Mouse (Mus musculus): ENCODE measurements at regions not wholly inside any gene's neighbourhood (a gene's known extent, or its start where the extent isn't known, plus 50 kb on each side); places are given as distances from the start of the nearest gene placed in this dataset.

DNA sequence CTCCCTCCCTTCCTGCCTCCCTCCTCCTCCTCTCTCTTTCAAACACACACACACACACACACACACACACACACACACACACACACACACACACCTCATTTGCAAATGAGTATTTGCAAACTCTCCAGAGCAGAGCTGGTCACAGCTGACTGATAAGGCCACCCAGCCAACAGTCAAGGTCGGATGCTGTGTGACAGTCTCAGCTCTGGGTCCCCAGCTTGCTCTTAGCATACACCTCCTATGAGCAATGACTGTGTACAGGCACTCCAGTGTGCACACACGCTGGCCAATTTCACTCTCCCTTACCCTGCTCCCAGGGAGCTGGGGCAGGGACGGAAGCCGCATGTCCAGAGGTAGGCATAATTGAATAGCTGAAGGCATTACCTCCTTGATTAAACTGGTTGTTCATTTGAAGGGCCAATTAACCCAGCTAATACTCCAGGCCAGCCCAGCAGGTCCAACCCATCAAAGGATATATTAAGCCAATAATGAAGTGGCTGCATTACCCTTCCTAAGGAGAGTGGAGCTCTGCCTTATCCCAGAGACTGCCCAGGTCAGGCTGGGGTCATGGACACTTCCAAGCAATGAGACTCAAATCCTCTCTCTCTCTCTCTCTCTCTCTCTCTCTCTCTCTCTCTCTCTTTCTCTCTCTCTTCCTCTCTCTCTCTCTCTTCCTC is 173.0 kb upstream of the Tle3 start:
- no peak for TF ChIP-seq JUN (IDR thresholded peaks at IDR 0.05; ENCODE audit: insufficient read depth, low read depth, low read length)
- no peak for TF ChIP-seq ZC3H11A (IDR thresholded peaks at IDR 0.05; ENCODE audit: low read depth, low read length)
- no peak for TF ChIP-seq TBP (conservative IDR thresholded peaks at IDR 0.05; ENCODE audit: low read depth, low read length)
- no peak for TF ChIP-seq JUND (conservative IDR thresholded peaks at IDR 0.05; ENCODE audit: low read depth, low read length)
- no peak for TF ChIP-seq MYC (IDR thresholded peaks at IDR 0.05; ENCODE audit: low read depth, low read length)
- no peak for TF ChIP-seq ZNF384 (IDR thresholded peaks at IDR 0.05; ENCODE audit: low read depth, low read length)
- no peak for TF ChIP-seq ZKSCAN1 (IDR thresholded peaks at IDR 0.05; ENCODE audit: borderline replicate concordance, low read depth, low read length)
- TF ChIP-seq CHD1 (IDR thresholded peaks at IDR 0.05; ENCODE audit: low read depth, low read length): no peak
- TF ChIP-seq CHD2 (IDR thresholded peaks at IDR 0.05; ENCODE audit: low read length): no peak
- no peak for TF ChIP-seq PAX5 (IDR thresholded peaks at IDR 0.05; ENCODE audit: low read length)
- Histone ChIP-seq H3K4me2 (ENCODE audit: insufficient read depth, low read depth, poor library complexity, severe bottlenecking) (no peak overlapping the region), H3K27me3 (replicated peaks) (peaks cover 2% of the 10 kb centered on the region), H3K4me1 (ENCODE audit: control insufficient read depth in 1 of 2, insufficient read depth in 2 of 2) (peaks cover 4 to 27% of the 10 kb centered on the region in 2 experiments; a peak in 3 of 4 replicates), H3K79me2 (replicated peaks; ENCODE audit: control insufficient read depth, extremely low read depth, insufficient read depth, poor library complexity, severe bottlenecking) (no peaks in the 10 kb centered on the region), H3K9ac (ENCODE audit: insufficient read depth, low read depth) (no peak overlapping the region), H3K36me3 (replicated peaks in 1 of 2; ENCODE audit: control insufficient read depth in 1 of 2, insufficient read depth in 1 of 2, low read length in 1 of 2) (no peaks in the 10 kb centered on the region), H3K27ac (ENCODE audit: insufficient read depth, low read depth) (no peak overlapping the region), H3K4me3 (replicated peaks in 1 of 3; ENCODE audit: low read depth in 2 of 3, low read length in 2 of 3, poor library complexity in 1 of 3) (no peak overlapping the region), H3K9me3 (replicated peaks; ENCODE audit: low read length) (no peaks in the 10 kb centered on the region)
- in situ Hi-C loops (cut with MboI; ENCODE audit: low pct_ligation_motif_present, low pct_unique_long_range_greater_than_20kb, low sequenced_read_pairs) (no loop called here), dilution Hi-C loops (cut with MboI; ENCODE audit: extremely low pct_ligation_motif_present, extremely low pct_unique_long_range_greater_than_20kb, low sequenced_read_pairs) (no loop called here)
- DNase-seq (ENCODE audit: extremely low read depth): peak; percentile 53

DNA sequence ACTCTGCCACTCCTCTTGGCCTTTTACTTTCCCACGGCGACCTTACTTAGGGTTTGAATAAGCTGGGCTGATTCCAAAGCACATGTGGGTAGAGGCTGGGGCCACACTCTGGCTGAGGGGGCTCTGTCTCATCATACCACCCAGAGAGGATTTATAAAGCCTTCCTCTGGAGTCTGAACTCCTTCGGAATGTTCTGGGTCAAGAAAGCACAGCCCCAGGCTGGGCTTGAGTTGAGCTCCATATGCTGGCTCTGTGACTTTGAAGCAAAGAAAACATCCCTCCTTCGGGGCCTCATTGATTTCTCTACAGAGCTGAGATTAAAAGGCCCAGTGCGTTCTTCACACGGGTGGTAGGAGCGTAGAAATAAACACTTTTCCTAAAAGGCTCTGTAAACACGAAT is 172.3 kb upstream of the Tle3 start:
- Histone ChIP-seq H3K4me2 (ENCODE audit: insufficient read depth, low read depth, poor library complexity, severe bottlenecking) (no peak overlapping the region), H3K27ac (ENCODE audit: insufficient read depth, low read depth) (no peak overlapping the region)
- dilution Hi-C loops (cut with MboI; ENCODE audit: extremely low pct_ligation_motif_present, extremely low pct_unique_long_range_greater_than_20kb, low sequenced_read_pairs): no loop called here

More for the DNA sequence above, 172.3 kb upstream of the Tle3 start:
- Histone ChIP-seq H3K9ac (ENCODE audit: insufficient read depth, low read depth) (no peak overlapping the region), H3K36me3 (replicated peaks in 1 of 2; ENCODE audit: control insufficient read depth in 1 of 2, insufficient read depth in 1 of 2, low read length in 1 of 2) (no peaks in the 10 kb centered on the region), H3K9me3 (replicated peaks; ENCODE audit: low read length) (no peaks in the 10 kb centered on the region), H3K4me1 (ENCODE audit: control insufficient read depth in 1 of 2, insufficient read depth in 2 of 2) (peaks cover 4 to 27% of the 10 kb centered on the region in 2 experiments; a peak in 3 of 4 replicates), H3K27me3 (replicated peaks) (peaks cover 3% of the 10 kb centered on the region), H3K79me2 (replicated peaks; ENCODE audit: control insufficient read depth, extremely low read depth, insufficient read depth, poor library complexity, severe bottlenecking) (no peaks in the 10 kb centered on the region), H3K4me3 (replicated peaks in 1 of 3; ENCODE audit: low read depth in 2 of 3, low read length in 2 of 3, poor library complexity in 1 of 3) (no peak overlapping the region)
- TF ChIP-seq ZMIZ1 (IDR thresholded peaks at IDR 0.05; ENCODE audit: low read depth, low read length) (no peak), SMC3 (IDR thresholded peaks at IDR 0.05; ENCODE audit: low read depth, low read length) (no peak), ELF1 (IDR thresholded peaks at IDR 0.05; ENCODE audit: low read depth, low read length) (no peak), SIN3A (IDR thresholded peaks at IDR 0.05; ENCODE audit: low read length) (no peak), ZNF384 (IDR thresholded peaks at IDR 0.05; ENCODE audit: low read depth, low read length) (no peak), EP300 (IDR thresholded peaks at IDR 0.05; ENCODE audit: low read length) (no peak), ZKSCAN1 (IDR thresholded peaks at IDR 0.05; ENCODE audit: borderline replicate concordance, low read depth, low read length) (no peak), KAT2A (IDR thresholded peaks at IDR 0.05; ENCODE audit: insufficient replicate concordance, low read length) (no peak), ETS1 (conservative IDR thresholded peaks at IDR 0.05; ENCODE audit: low read depth, low read length) (no peak), TBP (conservative IDR thresholded peaks at IDR 0.05; ENCODE audit: low read depth, low read length) (no peak), HCFC1 (IDR thresholded peaks at IDR 0.05; ENCODE audit: low read depth, low read length) (no peak), E2F4 (IDR thresholded peaks at IDR 0.05; ENCODE audit: insufficient replicate concordance, low read depth, low read length) (no peak)
- in situ Hi-C loops (cut with MboI; ENCODE audit: low pct_ligation_motif_present, low pct_unique_long_range_greater_than_20kb, low sequenced_read_pairs): no loop called here
- no peak for DNase-seq (ENCODE audit: extremely low read depth)
